ENCODE assay signal across 19 mouse cellular contexts in the genomic region with DNA sequence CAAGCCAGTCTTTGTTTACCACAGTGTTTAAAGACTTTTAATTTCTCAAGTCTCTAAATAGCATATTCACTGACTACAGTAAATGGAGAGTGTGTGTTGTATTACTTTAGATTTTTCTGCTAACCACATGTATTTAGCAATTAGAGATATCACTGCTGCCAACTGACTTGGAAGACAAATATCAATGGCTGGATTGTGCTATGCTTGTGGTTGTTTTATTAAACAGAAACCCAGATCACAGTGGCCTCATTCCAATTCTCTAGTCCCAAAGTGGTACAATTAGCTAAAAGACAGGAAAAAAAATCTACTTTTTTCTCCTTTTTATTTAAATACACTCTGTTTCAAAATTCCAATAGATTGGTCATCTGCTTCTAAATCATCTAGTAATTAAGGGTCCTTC.
"Had no signal": no experiment of that assay in that cellular context is flagged by ENCODE, and none has a peak within 500 bp of the region (broad histone marks: within the 10 kb centered on the region; RNA-seq: fewer than 3 reads in every experiment).

No protein-coding gene starts in this region.

- H3K9me3 ChIP-seq: midbrain, embryonic 10.5 days; midbrain, embryonic 12.5 days; neural tube, embryonic 13.5 days; neural tube, embryonic 15.5 days had no signal

- H3K27ac ChIP-seq: midbrain, embryonic 10.5 days; midbrain, embryonic 12.5 days; neural tube, embryonic 13.5 days; neural tube, embryonic 15.5 days had no signal

- H3K36me3 ChIP-seq: midbrain, embryonic 10.5 days; midbrain, embryonic 12.5 days; neural tube, embryonic 13.5 days; neural tube, embryonic 15.5 days had no signal

- H3K4me3 ChIP-seq: midbrain, embryonic 10.5 days; midbrain, embryonic 12.5 days; myocyte; neural tube, embryonic 13.5 days; neural tube, embryonic 15.5 days had no signal

- H3K9ac ChIP-seq: lung, embryonic 14.5 days; midbrain, embryonic 12.5 days; neural tube, embryonic 13.5 days; neural tube, embryonic 15.5 days had no signal

- H3K4me2 ChIP-seq: lung, embryonic 14.5 days; midbrain, embryonic 12.5 days; neural tube, embryonic 13.5 days; neural tube, embryonic 15.5 days had no signal

- H3K27me3 ChIP-seq: midbrain, embryonic 12.5 days; neural tube, embryonic 13.5 days; neural tube, embryonic 15.5 days had no signal

- ATAC-seq: midbrain, embryonic 16.5 days had no signal

- H3K4me1 ChIP-seq: midbrain, embryonic 10.5 days; midbrain, embryonic 12.5 days; neural tube, embryonic 13.5 days; neural tube, embryonic 15.5 days had no signal

- DNase-seq: lung, adult 18-20 months; lung, embryonic 14.5 days; lung, postnatal 10 days; lung, postnatal 4 days; midbrain, embryonic 14.5 days; retina, postnatal 1 day; right cerebral cortex, adult 18-20 months; right cerebral cortex, postnatal 25 days; right cerebral cortex, postnatal 4 days; spleen, adult 18-20 months; thymus, adult 2 months; thymus, postnatal 25 days; thymus, postnatal 4 days had no signal
